Mouse (Mus musculus) hindbrain, embryonic 16.5 days (tissue): ENCODE results near the gene Pigt. TPM values are rescaled to one million over a fixed set of nuclear protein-coding genes. Genes with fewer than 3 reads are reported as not detected.

Source experiments
- ATAC-seq: fragments of 200-750 bp; cut with Nextera tagmentation; 2 replicates; pipeline ENCODE4 v1.8.0; 2017; ENCODE audit warnings: moderate TSS enrichment, moderate library complexity
- H3K27ac ChIP-seq: fragments of 300-500 bp; sonication (generic); 2 replicates; pipeline ENCODE4 v1.5.1; 2014; ENCODE audit warnings: low read depth, mild to moderate bottlenecking, control low read depth, low read length, moderate library complexity
- H3K27me3 ChIP-seq: fragments of 300-500 bp; sonication (generic); replicated peaks from 2 replicates; pipeline ENCODE4 v1.6.1; 2014; ENCODE audit warnings: low read length; ENCODE audit not compliant: control insufficient read depth, insufficient read depth
- H3K36me3 ChIP-seq: fragments of 300-500 bp; sonication (generic); 2 replicates; pipeline ENCODE4 v1.6.1; 2014; ENCODE audit warnings: mild to moderate bottlenecking, low read length, moderate library complexity, mixed read lengths; ENCODE audit not compliant: control insufficient read depth, insufficient read depth
- H3K4me1 ChIP-seq: fragments of 300-500 bp; sonication (generic); 2 replicates; pipeline ENCODE4 v1.6.1; 2014; ENCODE audit warnings: low read depth, low read length; ENCODE audit not compliant: control insufficient read depth, insufficient read depth
- H3K4me2 ChIP-seq: fragments of 300-500 bp; sonication (generic); 2 replicates; pipeline ENCODE4 v1.6.1; 2014; ENCODE audit warnings: mild to moderate bottlenecking, low read length, control low read depth, moderate library complexity
- H3K4me3 ChIP-seq: fragments of 300-500 bp; sonication (generic); 2 replicates; pipeline ENCODE4 v1.5.1; 2014; ENCODE audit warnings: mild to moderate bottlenecking, low read length, control low read depth, moderate library complexity
- H3K9ac ChIP-seq: fragments of 300-500 bp; sonication (generic); 2 replicates; pipeline ENCODE4 v1.6.1; 2014; ENCODE audit warnings: low read depth, mild to moderate bottlenecking, control low read depth, low read length, moderate library complexity
- H3K9me3 ChIP-seq: fragments of 300-500 bp; sonication (generic); 2 replicates; pipeline ENCODE4 v1.6.1; 2014; ENCODE audit warnings: mild to moderate bottlenecking, low read length, moderate library complexity; ENCODE audit not compliant: control insufficient read depth
- WGBS: fragments of 180-500 bp; shearing (Covaris S2); extraction: QIAGEN DNeasy Blood & Tissue Kit; methylation state at CpG from one replicate; pipeline ENCODE4 v1.1.7; 2014; 5-methylcytosine and 5-hydroxymethylcytosine counted together
- polyA plus RNA-seq: library from polyadenylated mRNA; unstranded; fragments of >200 nt; fragmentation: Nextera tagmentation; extraction: Ambion mirVana; gene quantifications from 2 replicates; pipeline ENCODE4 v1.2.1, GENCODE M21; 2015

Pigt gene
- polyA plus RNA-seq, 1 experiment from 2014 or later = 97.7 TPM

GRCm38 (mm10) chr2:164531169-164531568, 33.8 kb downstream of the Pigt start:
- Histone ChIP-seq H3K9me3 (no peaks in the 10 kb centered on the region; the same call in 1 of the 2 replicates), H3K36me3 (no peaks in the 10 kb centered on the region), H3K27ac (no peak overlapping the region), H3K27me3 (no peaks in the 10 kb centered on the region), H3K4me1 (no peaks in the 10 kb centered on the region), H3K4me3 (no peak overlapping the region), H3K4me2 (no peak overlapping the region), H3K9ac (no peak overlapping the region)
- ATAC-seq = no peak
- WGBS = 7% methylated on average over 3 of the region's 3 CpGs

- no peaks in the 10 kb centered on the region for H3K4me1 ChIP-seq
- H3K9ac ChIP-seq = no peak overlapping the region
- no peak overlapping the region for H3K4me2 ChIP-seq
- no peaks in the 10 kb centered on the region for H3K27me3 ChIP-seq
- H3K9me3 ChIP-seq = no peaks in the 10 kb centered on the region
- no peak for ATAC-seq
- no peaks in the 10 kb centered on the region for H3K36me3 ChIP-seq
- H3K4me3 ChIP-seq = no peak overlapping the region
- WGBS = 76% methylated on average over 10 of the region's 10 CpGs
- H3K27ac ChIP-seq = no peak overlapping the region
Measured at GRCm38 (mm10) chr2:164534315-164534714, 37.0 kb downstream of the Pigt start.

- no peaks in the 10 kb centered on the region for H3K27me3 ChIP-seq
- H3K4me2 ChIP-seq = no peak overlapping the region
- 79% methylated on average over 4 of the region's 4 CpGs for WGBS
- no peak overlapping the region for H3K27ac ChIP-seq
- H3K36me3 ChIP-seq = no peaks in the 10 kb centered on the region
- ATAC-seq = no peak
- no peaks in the 10 kb centered on the region for H3K4me1 ChIP-seq
- H3K9ac ChIP-seq = no peak overlapping the region
- H3K4me3 ChIP-seq = no peak overlapping the region
- H3K9me3 ChIP-seq = no peaks in the 10 kb centered on the region
Measured at GRCm38 (mm10) chr2:164537003-164537402, 39.7 kb downstream of the Pigt start.

GRCm38 (mm10) chr2:164540652-164541427, 43.5 kb downstream of the Pigt start:
- Histone ChIP-seq H3K4me3 (no peak overlapping the region), H3K27me3 (no peaks in the 10 kb centered on the region), H3K4me2 (no peak overlapping the region), H3K9me3 (no peaks in the 10 kb centered on the region), H3K36me3 (no peaks in the 10 kb centered on the region), H3K9ac (no peak overlapping the region), H3K4me1 (no peaks in the 10 kb centered on the region), H3K27ac (no peak overlapping the region)
- 49% methylated on average over 8 of the region's 8 CpGs for WGBS
- no peak for ATAC-seq

- H3K4me1 ChIP-seq = no peaks in the 10 kb centered on the region
- 83% methylated on average over 5 of the region's 5 CpGs for WGBS
- H3K4me3 ChIP-seq = no peak overlapping the region
- H3K9me3 ChIP-seq = no peaks in the 10 kb centered on the region
- no peak overlapping the region for H3K4me2 ChIP-seq
- no peaks in the 10 kb centered on the region for H3K27me3 ChIP-seq
- H3K36me3 ChIP-seq = no peaks in the 10 kb centered on the region
- no peak for ATAC-seq
- H3K9ac ChIP-seq = no peak overlapping the region
- no peak overlapping the region for H3K27ac ChIP-seq
Measured at GRCm38 (mm10) chr2:164542132-164542531, 44.8 kb downstream of the Pigt start.

- no peaks in the 10 kb centered on the region for H3K9me3 ChIP-seq
- ATAC-seq = no peak
- no peak overlapping the region for H3K9ac ChIP-seq
- H3K27me3 ChIP-seq = no peaks in the 10 kb centered on the region
- H3K4me2 ChIP-seq = no peak overlapping the region
- H3K36me3 ChIP-seq = no peaks in the 10 kb centered on the region
- H3K27ac ChIP-seq = no peak overlapping the region
- no peaks in the 10 kb centered on the region for H3K4me1 ChIP-seq
- H3K4me3 ChIP-seq = no peak overlapping the region
- WGBS = 84% methylated on average over 7 of the region's 7 CpGs
Measured at GRCm38 (mm10) chr2:164542598-164542997, 45.3 kb downstream of the Pigt start.

GRCm38 (mm10) chr2:164543745-164544144, 46.4 kb downstream of the Pigt start:
- no peaks in the 10 kb centered on the region for H3K27me3 ChIP-seq
- H3K9me3 ChIP-seq = no peaks in the 10 kb centered on the region
- H3K36me3 ChIP-seq = no peaks in the 10 kb centered on the region
- no peak overlapping the region for H3K4me3 ChIP-seq
- ATAC-seq = no peak
- H3K4me1 ChIP-seq = no peaks in the 10 kb centered on the region
- H3K9ac ChIP-seq = no peak overlapping the region
- WGBS = 76% methylated on average over 2 of the region's 2 CpGs
- H3K4me2 ChIP-seq = no peak overlapping the region
- no peak overlapping the region for H3K27ac ChIP-seq

GRCm38 (mm10) chr2:164544454-164545097, 47.3 kb downstream of the Pigt start:
- Histone ChIP-seq H3K4me2 (no peak overlapping the region), H3K9me3 (no peaks in the 10 kb centered on the region), H3K9ac (no peak overlapping the region), H3K36me3 (no peaks in the 10 kb centered on the region), H3K27ac (no peak overlapping the region), H3K27me3 (no peaks in the 10 kb centered on the region), H3K4me1 (no peaks in the 10 kb centered on the region), H3K4me3 (no peak overlapping the region)
- no peak for ATAC-seq
- 46% methylated on average over 5 of the region's 5 CpGs for WGBS

- Histone ChIP-seq H3K4me1 (no peaks in the 10 kb centered on the region), H3K4me2 (no peak overlapping the region), H3K36me3 (no peaks in the 10 kb centered on the region), H3K9me3 (no peaks in the 10 kb centered on the region), H3K27me3 (no peaks in the 10 kb centered on the region), H3K4me3 (no peak overlapping the region), H3K9ac (no peak overlapping the region), H3K27ac (no peak overlapping the region)
- no peak for ATAC-seq
- 55% methylated on average over 4 of the region's 4 CpGs for WGBS
Measured at GRCm38 (mm10) chr2:164549338-164549737, 52.0 kb downstream of the Pigt start.
